ENCODE assay signal across 14 mouse cellular contexts in genomic region chr14:33533516-33533915, GRCm38 (mm10). TPM values are rescaled to one million over a fixed set of nuclear protein-coding genes. Genes with fewer than 3 reads are reported as not detected.
DNase-seq lines count a peak whose midpoint lies in the region; ATAC-seq and TF ChIP-seq lines count a peak whose summit lies in the region.
"Had no signal": no experiment of that assay in that cellular context is flagged by ENCODE, and none has a peak within 500 bp of the region (broad histone marks: within the 10 kb centered on the region; RNA-seq: fewer than 3 reads in every experiment).

No protein-coding gene starts in this region.

- 39% methylated on average over 1 of the region's 1 CpGs for WGBS in heart, embryonic 12.5 days
- 74% methylated on average over 1 of the region's 1 CpGs for WGBS in midbrain, postnatal 0 days
- WGBS in midbrain, embryonic 14.5 days: 44% methylated on average over 1 of the region's 1 CpGs
- WGBS in liver, embryonic 11.5 days: 42% methylated on average over 1 of the region's 1 CpGs

- peak; percentile 19 to 28 for DNase-seq in heart, adult 18-20 months
- DNase-seq in midbrain, postnatal 0 days (ENCODE audit: low spot score): no peak
- DNase-seq in midbrain, embryonic 14.5 days: no peak
- peak; percentile 5 to 28 for DNase-seq in heart, postnatal 36 days
- DNase-seq in MN1 (ENCODE audit: low spot score): no peak
- DNase-seq in thymus, postnatal 0 days (ENCODE audit: low spot score): no peak
- DNase-seq in liver, embryonic 11.5 days (ENCODE audit: low spot score): no peak
- DNase-seq: right cerebral cortex, postnatal 4 days had no signal

- H3K27me3 ChIP-seq in heart, embryonic 12.5 days (replicated peaks): no peaks in the 10 kb centered on the region
- H3K27me3 ChIP-seq in midbrain, postnatal 0 days (ENCODE audit: insufficient read depth, low read length): no peaks in the 10 kb centered on the region
- no peaks in the 10 kb centered on the region for H3K27me3 ChIP-seq in midbrain, embryonic 14.5 days (ENCODE audit: control insufficient read depth, insufficient read depth, low read length)
- no peaks in the 10 kb centered on the region for H3K27me3 ChIP-seq in liver, embryonic 11.5 days (replicated peaks; ENCODE audit: control insufficient read depth, insufficient read depth, low read length)
- H3K27me3 ChIP-seq: stomach, embryonic 15.5 days had no signal

- peak; percentile 39 for TF ChIP-seq CTCF in midbrain, postnatal 0 days (IDR thresholded peaks at IDR 0.05)

- H3K27ac ChIP-seq in heart, embryonic 12.5 days (ENCODE audit: poor library complexity, severe bottlenecking): no peak overlapping the region
- no peak overlapping the region for H3K27ac ChIP-seq in midbrain, postnatal 0 days (ENCODE audit: low read depth, low read length)
- H3K27ac ChIP-seq in midbrain, embryonic 14.5 days (replicated peaks; ENCODE audit: low read depth, low read length): no peak overlapping the region
- no peak overlapping the region for H3K27ac ChIP-seq in liver, embryonic 11.5 days (ENCODE audit: low read depth, low read length)
- H3K27ac ChIP-seq: stomach, embryonic 15.5 days had no signal

- H3K9me3 ChIP-seq in heart, embryonic 12.5 days (replicated peaks): 0 out of 2 replicates have a peak, but pooled peaks cover 6% of the 10 kb centered on the region
- H3K9me3 ChIP-seq in midbrain, postnatal 0 days (ENCODE audit: low read length): no peaks in the 10 kb centered on the region
- H3K9me3 ChIP-seq in midbrain, embryonic 14.5 days (ENCODE audit: control insufficient read depth, low read length): no peaks in the 10 kb centered on the region
- no peaks in the 10 kb centered on the region for H3K9me3 ChIP-seq in liver, embryonic 11.5 days (ENCODE audit: control insufficient read depth, low read length)
- H3K9me3 ChIP-seq: stomach, embryonic 15.5 days had no signal

- no peaks in the 10 kb centered on the region for H3K36me3 ChIP-seq in heart, embryonic 12.5 days
- no peaks in the 10 kb centered on the region for H3K36me3 ChIP-seq in midbrain, postnatal 0 days (ENCODE audit: insufficient read depth, low read length)
- H3K36me3 ChIP-seq in midbrain, embryonic 14.5 days (ENCODE audit: control insufficient read depth, insufficient read depth, low read length): no peaks in the 10 kb centered on the region
- no peaks in the 10 kb centered on the region for H3K36me3 ChIP-seq in liver, embryonic 11.5 days (ENCODE audit: control insufficient read depth, insufficient read depth, low read length)
- H3K36me3 ChIP-seq: stomach, embryonic 15.5 days had no signal

- H3K4me3 ChIP-seq in heart, embryonic 12.5 days: no peak overlapping the region
- no peak overlapping the region for H3K4me3 ChIP-seq in midbrain, postnatal 0 days (ENCODE audit: low read depth, low read length)
- no peak overlapping the region for H3K4me3 ChIP-seq in midbrain, embryonic 14.5 days (replicated peaks; ENCODE audit: low read depth, low read length)
- no peak overlapping the region for H3K4me3 ChIP-seq in liver, embryonic 11.5 days (ENCODE audit: low read depth, low read length)
- H3K4me3 ChIP-seq: stomach, embryonic 15.5 days had no signal

- no peaks in the 10 kb centered on the region for H3K4me1 ChIP-seq in heart, embryonic 12.5 days (replicated peaks)
- no peaks in the 10 kb centered on the region for H3K4me1 ChIP-seq in midbrain, postnatal 0 days (ENCODE audit: insufficient read depth, low read length)
- H3K4me1 ChIP-seq in midbrain, embryonic 14.5 days (ENCODE audit: control insufficient read depth, insufficient read depth, low read length): no peaks in the 10 kb centered on the region
- no peaks in the 10 kb centered on the region for H3K4me1 ChIP-seq in liver, embryonic 11.5 days (replicated peaks; ENCODE audit: control insufficient read depth, insufficient read depth, low read length)
- H3K4me1 ChIP-seq: stomach, embryonic 15.5 days had no signal

- H3K4me2 ChIP-seq in heart, embryonic 12.5 days: no peak overlapping the region
- H3K4me2 ChIP-seq in midbrain, postnatal 0 days (ENCODE audit: low read depth, low read length, poor library complexity, severe bottlenecking): no peak overlapping the region
- no peak overlapping the region for H3K4me2 ChIP-seq in midbrain, embryonic 14.5 days (ENCODE audit: low read length)
- no peak overlapping the region for H3K4me2 ChIP-seq in liver, embryonic 11.5 days
- H3K4me2 ChIP-seq: stomach, embryonic 15.5 days had no signal

- intact Hi-C loops in heart, postnatal 36 days (cut with DNase I): loop anchor here (5.0 to 10.0 kb wide), 2 partner anchors 216 to 319 kb away; partner anchors contain the start of gene Arhgap22

- no peak for ATAC-seq in heart, embryonic 12.5 days (ENCODE audit: insufficient number of reproducible peaks, low FRiP score)
- no peak for ATAC-seq in midbrain, postnatal 0 days (ENCODE audit: low FRiP score)
- ATAC-seq in midbrain, embryonic 14.5 days (ENCODE audit: low FRiP score, low TSS enrichment): no peak
- no peak for ATAC-seq in liver, embryonic 11.5 days (replicated peaks; ENCODE audit: low FRiP score)
- ATAC-seq: intestine, embryonic 16.5 days had no signal

- no peak overlapping the region for H3K9ac ChIP-seq in heart, embryonic 12.5 days
- no peak overlapping the region for H3K9ac ChIP-seq in midbrain, postnatal 0 days (replicated peaks; ENCODE audit: low read length, poor library complexity, severe bottlenecking)
- H3K9ac ChIP-seq in midbrain, embryonic 14.5 days (replicated peaks; ENCODE audit: low read length): no peak overlapping the region
- no peak overlapping the region for H3K9ac ChIP-seq in liver, embryonic 11.5 days (ENCODE audit: low read depth, low read length)
- H3K9ac ChIP-seq: stomach, embryonic 15.5 days had no signal

RNA-seq across cellular contexts. Expression of gene Ptpn20, which starts 55.5 kb away (rescaled TPM):
- not detected for total RNA-seq in heart, adult 18-20 months (2021)
- polyA plus RNA-seq in heart, embryonic 12.5 days (2016; fragmentation: Nextera tagmentation; extraction: Ambion mirVana): not detected in 2 replicates
- total RNA-seq in midbrain, postnatal 0 days (2014; rRNA removed): 1.1 and 1.2 TPM in 2 replicates
- polyA plus RNA-seq in midbrain, postnatal 0 days (2015; fragmentation: Nextera tagmentation; extraction: Ambion mirVana): 0.17 and 0.33 TPM in 2 replicates
- 0.13 and 0.26 TPM in 2 replicates for polyA plus RNA-seq in midbrain, embryonic 14.5 days (2014; fragmentation: Nextera tagmentation; extraction: Ambion mirVana)
- not detected for total RNA-seq in heart, postnatal 36 days (2021)
- polyA plus RNA-seq in thymus, postnatal 0 days (2015; fragmentation: Nextera tagmentation; extraction: Ambion mirVana): 0.04 TPM in 1 of 2 replicates, not detected in the other
- 0.18 and 0.32 TPM in 2 replicates for polyA plus RNA-seq in liver, embryonic 11.5 days (2014; fragmentation: Nextera tagmentation; extraction: Ambion mirVana)
- total RNA-seq: common myeloid progenitor, adult 5-6 weeks; liver, adult 2 months; neutrophil, adult 5-6 weeks had no signal
- polyA plus RNA-seq: liver, adult 2 months had no signal

Comparison
In these comparisons a context has a peak if more than half of its experiments do, and no peak if none do; other contexts are left out.
1. DNase-seq: peak in heart, adult 18-20 months (2 of 2) and heart, postnatal 36 days (2 of 2); none in midbrain, postnatal 0 days (single experiment), midbrain, embryonic 14.5 days (single experiment), MN1 (single experiment), thymus, postnatal 0 days (single experiment) and liver, embryonic 11.5 days (single experiment).